Mouse (Mus musculus) small intestine, adult 2 months (tissue): ENCODE results near the gene Tm9sf2. TPM values are rescaled to one million over a fixed set of nuclear protein-coding genes. Genes with fewer than 3 reads are reported as not detected.

Experiments
- H3K27ac ChIP-seq: fragments of 200-500 bp; 2 replicates; pipeline ENCODE4 v1.5.1; 2012; ENCODE audit warnings: low read depth, low read length, control low read depth, inconsistent platforms; ENCODE audit not compliant: insufficient read depth
- H3K27me3 ChIP-seq: fragments of 200-500 bp; 2 replicates; pipeline ENCODE4 v1.6.1; 2012; ENCODE audit warnings: mild to moderate bottlenecking, moderate library complexity, low read length, inconsistent platforms; ENCODE audit not compliant: control insufficient read depth, insufficient read depth
- H3K36me3 ChIP-seq: fragments of 200-500 bp; 2 replicates; pipeline ENCODE4 v1.6.1; 2012; ENCODE audit warnings: mild to moderate bottlenecking, low read length, control low read depth, inconsistent platforms; ENCODE audit not compliant: control insufficient read depth, insufficient read depth
- H3K4me1 ChIP-seq: fragments of 200-500 bp; 2 replicates; pipeline ENCODE4 v1.6.1; 2012; ENCODE audit warnings: low read length, inconsistent platforms, mixed read lengths; ENCODE audit not compliant: control insufficient read depth, insufficient read depth, insufficient read length
- H3K4me3 ChIP-seq: fragments of 200-500 bp; 2 replicates; pipeline ENCODE4 v1.5.1; 2012; ENCODE audit warnings: low read depth, mild to moderate bottlenecking, control low read depth, inconsistent platforms, low read length, moderate library complexity
- CTCF ChIP-seq: fragments of 200-500 bp; IDR thresholded peaks from 2 replicates; pipeline ENCODE4 v1.5.1; 2012; ENCODE audit warnings: low read depth, mild to moderate bottlenecking, control low read depth, inconsistent platforms, low read length, moderate library complexity, mixed read lengths; ENCODE audit not compliant: insufficient replicate concordance, insufficient read length; ENCODE audit errors: extremely low read depth
- POLR2A ChIP-seq: fragments of 200-500 bp; IDR thresholded peaks from 2 replicates; pipeline ENCODE4 v1.6.1; 2012; ENCODE audit warnings: low read depth, mild to moderate bottlenecking, control low read depth, inconsistent platforms, low read length, moderate library complexity
- WGBS: fragments of 180-500 bp; shearing (Covaris S2); methylation state at CpG from one replicate; pipeline ENCODE4 v1.1.7; 2018; 5-methylcytosine and 5-hydroxymethylcytosine counted together
- polyA plus RNA-seq: library from polyadenylated mRNA; depleted of rRNA; stranded (reverse); fragments of >200 nt; gene quantifications from 2 replicates; pipeline ENCODE4 v1.2.3, GENCODE M21; 2012

Gene Tm9sf2
- polyA plus RNA-seq, 1 experiment, result 678 TPM

DNA sequence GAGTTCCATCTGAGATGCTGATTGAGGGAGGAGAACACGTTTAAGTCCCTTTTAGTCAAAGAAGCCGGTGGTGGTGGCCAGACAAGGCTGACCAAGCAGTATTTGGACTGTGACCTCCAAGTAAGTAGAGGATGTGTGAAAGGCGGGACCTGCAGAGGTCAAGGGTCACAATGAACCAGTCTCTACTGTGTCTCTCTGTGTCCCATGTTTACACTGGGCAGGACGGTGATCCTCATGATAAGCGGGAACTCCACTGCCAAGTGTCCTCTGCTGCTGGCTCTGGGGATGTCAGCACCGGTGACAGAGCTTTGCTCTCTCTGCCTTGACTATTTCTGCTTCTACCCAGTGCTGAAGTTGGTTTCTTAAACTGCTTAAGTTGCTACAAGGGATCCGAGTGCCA, 64.2 kb downstream of the Tm9sf2 start:
- no peak for TF ChIP-seq POLR2A
- no peak for TF ChIP-seq CTCF
- 33% methylated on average over 7 of the region's 7 CpGs for WGBS

DNA sequence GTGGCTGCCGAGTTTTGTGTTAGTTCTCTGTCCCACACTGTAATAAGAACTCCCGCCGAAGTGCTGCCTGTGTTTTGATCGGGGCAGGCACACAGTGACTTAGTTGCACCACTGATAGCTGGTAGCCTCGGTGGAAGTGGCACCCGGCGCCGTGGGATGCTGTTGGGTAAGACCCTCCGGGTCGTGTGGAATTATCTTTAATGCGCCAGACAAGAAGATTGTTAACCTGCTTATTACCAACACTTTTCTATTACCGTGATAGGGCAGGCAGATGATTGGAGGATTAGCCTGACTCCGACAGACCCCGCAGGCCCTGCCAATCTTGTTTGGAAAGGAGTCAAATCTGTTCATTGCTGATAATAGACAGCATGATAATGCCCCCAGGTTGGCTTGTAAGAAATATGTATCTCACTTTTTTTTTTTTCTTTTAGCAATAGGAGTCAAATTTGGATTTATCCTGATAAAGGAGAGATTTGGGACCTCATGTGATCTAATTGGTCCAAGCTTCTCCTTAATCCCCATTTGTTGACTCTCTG, 69.5 kb downstream of the Tm9sf2 start:
- WGBS, result 58% methylated on average over 14 of the region's 14 CpGs
- Histone ChIP-seq H3K27me3 (no peaks in the 10 kb centered on the region), H3K36me3 (no peaks in the 10 kb centered on the region), H3K4me1 (peaks cover 5% of the 10 kb centered on the region; the same call in 1 of the 2 replicates), H3K27ac (no peak overlapping the region), H3K4me3 (no peak overlapping the region)
- no peak for TF ChIP-seq CTCF
- TF ChIP-seq POLR2A, result no peak

More for the DNA sequence above, 64.2 kb downstream of the Tm9sf2 start:
- H3K27ac ChIP-seq, result no peak overlapping the region
- H3K4me3 ChIP-seq, result no peak overlapping the region
- no peaks in the 10 kb centered on the region for H3K27me3 ChIP-seq
- no peaks in the 10 kb centered on the region for H3K36me3 ChIP-seq
- peaks cover 8% of the 10 kb centered on the region; the same call in 1 of the 2 replicates for H3K4me1 ChIP-seq

DNA sequence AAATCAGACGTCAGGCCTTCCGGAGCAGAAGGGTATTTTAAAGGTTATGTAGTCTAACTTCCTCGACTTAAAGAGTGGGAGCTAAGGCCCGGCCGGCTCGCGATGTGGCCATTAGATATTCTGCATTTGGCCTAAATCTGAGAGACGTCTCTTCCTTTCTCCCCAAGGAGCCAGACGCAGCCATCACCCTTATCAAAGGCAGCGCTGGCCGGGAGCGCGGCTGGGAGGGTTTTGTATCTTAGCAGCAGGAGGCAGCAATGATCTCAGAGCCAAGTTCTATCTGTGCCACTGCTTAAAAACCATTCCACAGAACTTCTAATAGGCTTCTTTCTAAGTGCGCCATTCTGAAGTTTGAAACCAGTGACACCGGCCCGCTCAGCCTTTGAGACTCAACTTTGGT, 72.4 kb downstream of the Tm9sf2 start:
- Histone ChIP-seq H3K27ac (no peak overlapping the region), H3K4me1 (no peaks in the 10 kb centered on the region), H3K36me3 (no peaks in the 10 kb centered on the region), H3K27me3 (no peaks in the 10 kb centered on the region), H3K4me3 (no peak overlapping the region)
- TF ChIP-seq POLR2A (no peak), CTCF (no peak)
- WGBS, result 86% methylated on average over 16 of the region's 16 CpGs

DNA sequence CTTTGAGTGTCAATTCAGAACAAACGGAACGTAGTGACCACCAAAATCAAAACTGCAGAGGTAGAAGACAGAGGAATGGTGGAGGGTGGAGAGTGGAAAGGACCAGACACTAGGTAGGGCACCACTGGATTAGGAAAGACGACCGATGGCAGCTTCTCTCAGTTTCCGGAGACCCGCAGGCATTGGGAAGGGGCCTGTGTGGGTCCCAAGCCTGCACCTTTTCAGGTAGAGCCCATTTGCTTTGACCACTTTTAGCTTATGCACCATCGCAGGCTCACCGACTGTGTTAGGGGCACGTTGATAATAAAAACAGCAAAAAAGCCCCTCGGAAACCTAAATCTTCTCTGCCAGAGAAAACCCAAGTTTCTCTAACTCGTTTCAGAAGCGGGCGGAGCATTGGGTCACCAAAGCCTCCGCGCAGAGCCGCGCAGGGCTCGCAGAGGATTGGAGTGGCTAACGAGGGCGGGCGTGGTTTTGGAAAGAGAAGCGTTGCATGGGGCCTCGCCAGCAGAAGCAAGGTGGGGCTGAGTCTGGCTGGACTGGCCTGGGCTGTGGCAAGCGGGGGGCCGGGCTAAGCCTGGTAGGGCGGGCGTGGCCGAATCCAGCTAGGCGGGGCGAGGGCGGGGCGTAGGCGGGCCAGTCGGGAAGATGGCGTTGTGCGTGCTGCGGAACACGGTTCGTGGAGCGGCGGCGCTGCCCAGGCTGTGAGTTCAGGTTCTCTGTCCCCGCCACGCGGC, 74.4 kb downstream of the Tm9sf2 start, which contains the start of gene Clybl:
Gene Clybl (plus strand): TSS at position 627 of the 737 bp plus-strand sequence.
- peak within 1 kb of the TSS; percentile 12; the same call in 1 of the 2 replicates for H3K27ac ChIP-seq
- WGBS, result 4% methylated on average over 45 of the region's 45 CpGs
- no peaks in the 10 kb centered on the region for H3K36me3 ChIP-seq
- TF ChIP-seq POLR2A, result peak; percentile 32; the same call in 1 of the 2 replicates
- no peak for TF ChIP-seq CTCF
- H3K4me3 ChIP-seq, result peak within 1 kb of the TSS; percentile 89
- no peaks in the 10 kb centered on the region for H3K27me3 ChIP-seq
- H3K4me1 ChIP-seq, result no peaks in the 10 kb centered on the region

DNA sequence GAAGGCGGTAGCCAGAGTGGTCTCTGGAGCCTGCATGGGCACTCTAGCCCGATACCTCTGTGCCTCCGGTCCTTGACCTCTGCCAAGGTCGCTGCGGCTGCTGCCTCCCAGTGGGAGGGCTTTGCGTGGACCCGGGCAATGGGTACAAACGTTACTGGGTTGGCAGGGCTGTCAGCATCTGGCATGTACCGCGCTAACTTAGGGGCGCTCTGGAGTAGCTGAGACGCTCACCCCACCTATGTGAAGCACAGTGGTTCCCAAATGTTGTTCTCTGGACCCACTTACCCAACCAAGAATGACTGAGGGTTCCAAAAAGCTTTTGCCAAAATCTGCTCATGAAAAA, 74.9 kb downstream of the Tm9sf2 start:
- Histone ChIP-seq H3K27me3 (no peaks in the 10 kb centered on the region), H3K27ac (peak overlapping the region; percentile 12; the same call in 1 of the 2 replicates), H3K36me3 (no peaks in the 10 kb centered on the region), H3K4me3 (peak overlapping the region; percentile 89), H3K4me1 (no peaks in the 10 kb centered on the region)
- under 1% methylated on average over 12 of the region's 12 CpGs for WGBS
- no peak for TF ChIP-seq POLR2A
- no peak for TF ChIP-seq CTCF

DNA sequence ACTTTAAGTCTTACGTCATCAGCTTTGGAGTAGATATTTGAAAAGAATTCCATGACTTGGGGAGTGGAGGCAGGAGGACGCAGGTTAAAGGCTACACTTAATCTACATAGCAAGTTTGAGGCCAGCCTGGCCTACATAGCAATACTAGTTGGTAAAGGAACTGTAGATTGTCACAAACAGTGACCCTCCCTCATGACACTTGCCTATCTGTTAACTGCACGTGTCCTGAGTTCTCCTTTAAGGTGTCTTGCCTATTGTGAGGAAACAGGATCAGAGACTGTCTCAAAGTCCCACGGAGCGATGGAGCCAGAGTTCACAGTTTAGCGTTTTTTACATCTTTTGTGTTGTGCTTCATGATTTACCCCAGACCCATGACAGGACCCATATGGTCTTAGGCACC, 75.4 kb downstream of the Tm9sf2 start:
- no peaks in the 10 kb centered on the region for H3K36me3 ChIP-seq
- TF ChIP-seq CTCF (no peak), POLR2A (no peak)
- WGBS, result 82% methylated on average over 6 of the region's 6 CpGs
- no peak overlapping the region for H3K27ac ChIP-seq
- H3K4me1 ChIP-seq, result no peaks in the 10 kb centered on the region
- H3K4me3 ChIP-seq, result no peak overlapping the region
- no peaks in the 10 kb centered on the region for H3K27me3 ChIP-seq

DNA sequence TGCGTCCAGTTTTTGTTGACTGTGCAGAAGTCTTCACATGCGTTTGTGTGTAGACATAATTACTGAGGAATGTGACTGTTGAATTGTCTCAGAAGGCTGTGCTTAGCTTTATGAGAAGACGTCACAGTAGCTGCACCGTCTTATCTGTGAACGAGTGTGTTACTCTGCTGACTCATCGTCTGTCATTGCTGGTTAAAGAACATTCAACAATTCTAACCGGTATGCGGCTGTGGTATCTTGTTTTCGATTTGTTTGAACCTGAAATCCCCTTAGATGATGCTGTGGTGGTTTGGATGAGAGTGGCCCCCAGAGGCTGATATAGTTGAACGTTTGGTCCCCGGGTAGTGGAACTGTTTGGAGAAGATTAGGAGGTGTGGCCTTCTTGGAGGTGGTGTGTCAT, 77.1 kb downstream of the Tm9sf2 start:
- no peaks in the 10 kb centered on the region for H3K36me3 ChIP-seq
- whole genome bisulfite sequencing, result 64% methylated on average over 11 of the region's 11 CpGs
- no peak overlapping the region for H3K4me3 ChIP-seq
- no peaks in the 10 kb centered on the region for H3K4me1 ChIP-seq
- TF ChIP-seq POLR2A, result no peak
- no peak for TF ChIP-seq CTCF
- H3K27ac ChIP-seq, result no peak overlapping the region
- H3K27me3 ChIP-seq, result no peaks in the 10 kb centered on the region
